8 mouse cellular contexts compared by ENCODE assay signal in the genomic region with DNA sequence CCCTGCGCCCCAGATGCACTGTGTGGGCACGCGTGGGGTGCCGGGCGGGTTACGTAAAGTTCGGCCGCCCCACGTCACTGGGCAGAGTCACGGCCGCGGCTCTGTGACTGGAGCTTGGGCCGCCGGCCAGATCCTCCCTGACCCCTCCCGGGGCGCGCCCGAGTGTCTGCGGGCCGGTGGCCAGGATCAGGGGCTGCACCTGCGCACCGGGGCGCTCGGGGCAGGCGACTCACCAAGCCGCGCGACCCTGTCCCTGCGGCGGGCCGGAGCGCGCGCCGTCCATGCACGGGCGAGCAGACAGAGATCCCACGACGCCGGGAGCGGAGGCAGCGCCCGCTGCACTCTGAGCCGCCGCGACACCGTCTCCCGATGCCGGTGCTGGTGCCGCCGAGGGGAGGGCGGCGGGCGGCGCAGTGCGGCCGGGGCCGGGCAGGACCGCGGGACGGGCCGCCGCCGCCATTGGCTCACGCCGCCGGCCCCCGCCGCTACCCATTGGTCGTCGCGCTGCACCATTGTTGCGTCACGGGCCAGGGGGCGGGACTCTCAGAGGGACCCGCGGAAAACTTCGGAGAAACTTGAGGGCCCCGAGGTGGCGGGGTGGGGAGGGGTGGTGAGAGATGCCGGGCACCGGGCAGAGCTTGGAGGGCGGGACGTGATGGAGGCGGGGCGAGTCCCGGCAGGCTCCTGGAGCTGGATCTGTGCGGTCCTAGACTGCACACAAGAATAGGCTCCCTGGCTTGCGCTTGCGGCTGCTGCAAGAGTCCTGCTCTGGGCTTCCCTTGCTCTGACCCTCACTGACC. TPM values are rescaled to one million over a fixed set of nuclear protein-coding genes. Genes with fewer than 3 reads are reported as not detected.
DNase-seq lines count a peak whose midpoint lies in the region; ATAC-seq and TF ChIP-seq lines count a peak whose summit lies in the region.

Gene Ankrd9, minus strand, starts transcription at position 434 of the 800 bp plus-strand sequence.

- H3K4me1 ChIP-seq in hindbrain, postnatal 0 days (ENCODE audit: insufficient read depth, low read length), result no peaks in the 10 kb centered on the region

- peak within 1 kb of the TSS; percentile 78 for H3K4me3 ChIP-seq in gastrocnemius, adult 2 months
- peak within 1 kb of the TSS; percentile 83 for H3K4me3 ChIP-seq in hindbrain, postnatal 0 days (ENCODE audit: low read length)
- peak within 1 kb of the TSS; percentile 76 for H3K4me3 ChIP-seq in left cerebral cortex, adult 2 months

- peak within 1 kb of the TSS; percentile 100 for H3K27ac ChIP-seq in gastrocnemius, adult 2 months
- peak within 1 kb of the TSS; percentile 62; the same call in 1 of the 2 replicates for H3K27ac ChIP-seq in hindbrain, postnatal 0 days
- peak within 1 kb of the TSS; percentile 96 for H3K27ac ChIP-seq in left cerebral cortex, adult 2 months

- under 1% methylated on average over 89 of the region's 90 CpGs for whole genome bisulfite sequencing in hindbrain, postnatal 0 days

- no peaks in the 10 kb centered on the region; the same call in 1 of the 2 replicates for H3K36me3 ChIP-seq in hindbrain, postnatal 0 days (ENCODE audit: insufficient read depth, low read length)

- no peaks in the 10 kb centered on the region for H3K27me3 ChIP-seq in hindbrain, postnatal 0 days (ENCODE audit: insufficient read depth, low read length)

- no peak for TF ChIP-seq CTCF in gastrocnemius, adult 2 months (IDR thresholded peaks at IDR 0.05)
- no peak for TF ChIP-seq CTCF in hindbrain, postnatal 0 days (IDR thresholded peaks at IDR 0.05; ENCODE audit: low read depth)
- TF ChIP-seq CTCF in left cerebral cortex, adult 2 months (IDR thresholded peaks at IDR 0.05), result no peak

- H3K9me3 ChIP-seq in hindbrain, postnatal 0 days (ENCODE audit: low read length), result no peaks in the 10 kb centered on the region

- H3K9ac ChIP-seq in hindbrain, postnatal 0 days (replicated peaks; ENCODE audit: low read length), result peak within 1 kb of the TSS; percentile 88

- DNase-seq in ZHBTc4 (ENCODE audit: low read depth, low spot score), result peak; percentile 98
- peak; percentile 100 for DNase-seq in gastrocnemius, adult 2 months
- DNase-seq in hindbrain, postnatal 0 days (ENCODE audit: low spot score), result peak; percentile 93
- peak; percentile 92 to 93 for DNase-seq in left cerebral cortex, adult 2 months (ENCODE audit: extremely low spot score in 1 of 2, low spot score in 2 of 2)
- DNase-seq in right cerebral cortex, adult 2 months (ENCODE audit: low spot score in 2 of 2), result peak; percentile 92 to 93
- DNase-seq in urinary bladder, postnatal 25 days (ENCODE audit: low spot score), result peak; percentile 96

- peak within 1 kb of the TSS; percentile 95 for H3K4me2 ChIP-seq in hindbrain, postnatal 0 days (ENCODE audit: low read depth, low read length)

- intact Hi-C loops in gastrocnemius, adult 2 months (cut with DNase I), result loop anchor here (2.0 kb wide), 1 partner anchor 30 kb away; no protein-coding TSS in a partner anchor
- intact Hi-C loops in left cerebral cortex, adult 2 months (cut with DNase I), result no loop called here

- ATAC-seq in common myeloid progenitor, adult 5-6 weeks (replicated peaks; ENCODE audit: low read depth, poor library complexity, severe bottlenecking), result peak; percentile 82
- ATAC-seq in hindbrain, postnatal 0 days, result peak; percentile 97
- ATAC-seq in megakaryocyte, adult 5-6 weeks (ENCODE audit: poor library complexity, severe bottlenecking), result peak; percentile 81

RNA-seq across cellular contexts. Expression of gene Ankrd9, which starts in this region (rescaled TPM):
- total RNA-seq in common myeloid progenitor, adult 5-6 weeks (2017), result 4.1 and 4.8 TPM in 2 replicates
- 100 to 1,000 TPM; 150 to 203 TPM for total RNA-seq in gastrocnemius, adult 2 months (2021)
- 14.3 and 21.1 TPM in 2 replicates for total RNA-seq in hindbrain, postnatal 0 days (2014; rRNA removed)
- 12.8 and 14.8 TPM in 2 replicates for polyA plus RNA-seq in hindbrain, postnatal 0 days (2015; fragmentation: Nextera tagmentation; extraction: Ambion mirVana)
- total RNA-seq in left cerebral cortex, adult 2 months (2021), result 10 to 100 TPM; 18.8 to 21.4 TPM
- total RNA-seq in megakaryocyte, adult 5-6 weeks (2015), result 1.6 and 2.8 TPM in 2 replicates
- 3.0 and 3.3 TPM in 2 replicates for total RNA-seq in megakaryocyte, adult 5-6 weeks (2017)

Comparison
In these comparisons a context has a peak if more than half of its experiments do, and no peak if none do; other contexts are left out.
1. Peak in every context shown above with its lines: DNase-seq, ATAC-seq, H3K4me3 ChIP-seq and H3K27ac ChIP-seq.